Mouse (Mus musculus) hindbrain, postnatal 0 days (tissue): Measurements from ENCODE around the gene Itgam. TPM values are rescaled to one million over a fixed set of nuclear protein-coding genes. Genes with fewer than 3 reads are reported as not detected.

Experiments used
- ATAC-seq: fragments of 200-750 bp; cut with Nextera tagmentation; 2 replicates; pipeline ENCODE4 v1.8.0; 2017; ENCODE audit warnings: mild to moderate bottlenecking, moderate TSS enrichment, moderate library complexity
- DNase-seq: peaks from one replicate; pipeline ENCODE4 v3.0.0-alpha.2; 2015; ENCODE audit warnings: low spot score
- H3K27ac ChIP-seq: fragments of 300-500 bp; sonication (generic); 2 replicates; pipeline ENCODE4 v1.5.1; 2014; ENCODE audit warnings: mild to moderate bottlenecking
- H3K27me3 ChIP-seq: fragments of 300-500 bp; sonication (generic); 2 replicates; pipeline ENCODE4 v1.6.1; 2014; ENCODE audit warnings: low read length, mixed read lengths; ENCODE audit not compliant: insufficient read depth
- H3K36me3 ChIP-seq: fragments of 300-500 bp; sonication (generic); 2 replicates; pipeline ENCODE4 v1.6.1; 2014; ENCODE audit warnings: low read length, mixed read lengths; ENCODE audit not compliant: insufficient read depth
- H3K4me1 ChIP-seq: fragments of 300-500 bp; sonication (generic); 2 replicates; pipeline ENCODE4 v1.6.1; 2014; ENCODE audit warnings: antibody characterized with exemption, low read length, mixed read lengths; ENCODE audit not compliant: insufficient read depth
- H3K4me2 ChIP-seq: fragments of 300-500 bp; sonication (generic); 2 replicates; pipeline ENCODE4 v1.6.1; 2014; ENCODE audit warnings: low read depth, mild to moderate bottlenecking, low read length, moderate library complexity, mixed read lengths
- H3K4me3 ChIP-seq: fragments of 300-500 bp; sonication (generic); 2 replicates; pipeline ENCODE4 v1.5.1; 2014; ENCODE audit warnings: low read length
- H3K9ac ChIP-seq: fragments of 300-500 bp; sonication (generic); replicated peaks from 2 replicates; pipeline ENCODE4 v1.6.1; 2014; ENCODE audit warnings: mild to moderate bottlenecking, low read length, moderate library complexity, mixed read lengths
- H3K9me3 ChIP-seq: fragments of 300-500 bp; sonication (generic); 2 replicates; pipeline ENCODE4 v1.6.1; 2016; ENCODE audit warnings: low read length, mixed read lengths
- CTCF ChIP-seq: IDR thresholded peaks from 2 replicates; pipeline ENCODE4 v1.5.1; 2016; ENCODE audit warnings: antibody characterized with exemption, control low read depth, low read depth
- WGBS: fragments of 180-500 bp; shearing (Covaris S2); extraction: QIAGEN DNeasy Blood & Tissue Kit; methylation state at CpG from one replicate; pipeline ENCODE4 v1.1.7; 2014; 5-methylcytosine and 5-hydroxymethylcytosine counted together
- polyA plus RNA-seq: library from polyadenylated mRNA; unstranded; fragments of >200 nt; fragmentation: Nextera tagmentation; extraction: Ambion mirVana; gene quantifications from 2 replicates; pipeline ENCODE4 v1.2.1, GENCODE M21; 2015
- total RNA-seq: library from RNA; depleted of rRNA; stranded (reverse); fragments of >200 nt; gene quantifications from 2 replicates; pipeline ENCODE4 v1.2.3, GENCODE M21; 2014

The Itgam gene
- total and polyA plus RNA-seq, 2 experiments from 2014 or later: 1.3 to 3.2 TPM

GRCm38 (mm10) chr7:128105246-128105645, 42.8 kb downstream of the Itgam start:
- Histone ChIP-seq H3K4me1 (no peaks in the 10 kb centered on the region), H3K9ac (no peak overlapping the region), H3K9me3 (no peaks in the 10 kb centered on the region), H3K27ac (no peak overlapping the region), H3K27me3 (no peaks in the 10 kb centered on the region), H3K4me3 (no peak overlapping the region), H3K4me2 (no peak overlapping the region), H3K36me3 (no peaks in the 10 kb centered on the region)
- no peak for DNase-seq
- no peak for ATAC-seq
- 47% methylated on average over 4 of the region's 4 CpGs for WGBS
- no peak for TF ChIP-seq CTCF

DNA sequence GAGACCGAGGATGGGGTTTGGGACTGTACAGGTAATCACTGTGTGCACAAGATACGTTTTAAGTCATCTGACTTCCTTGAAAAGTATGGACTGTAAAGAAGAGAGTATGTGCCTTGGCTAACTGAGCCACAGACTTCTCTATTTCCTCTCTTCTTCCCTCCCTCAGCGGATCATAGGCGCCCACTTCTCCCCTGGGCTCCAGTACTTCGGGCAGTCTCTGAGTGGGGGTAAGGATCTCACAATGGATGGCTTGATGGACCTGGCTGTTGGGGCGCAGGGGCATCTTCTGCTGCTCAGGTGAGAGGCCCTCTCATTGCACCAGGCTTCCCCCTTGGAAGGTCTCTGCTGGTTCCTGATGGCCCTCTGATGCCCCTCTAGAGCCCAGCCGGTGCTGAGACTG, 45.0 kb downstream of the Itgam start:
- TF ChIP-seq CTCF: no peak
- H3K36me3 ChIP-seq: no peaks in the 10 kb centered on the region
- H3K27ac ChIP-seq: no peak overlapping the region
- H3K27me3 ChIP-seq: no peaks in the 10 kb centered on the region
- H3K4me3 ChIP-seq: no peak overlapping the region
- ATAC-seq: no peak
- no peak for DNase-seq
- H3K9me3 ChIP-seq: no peaks in the 10 kb centered on the region
- WGBS: 92% methylated on average over 7 of the region's 7 CpGs
- no peaks in the 10 kb centered on the region for H3K4me1 ChIP-seq
- no peak overlapping the region for H3K9ac ChIP-seq
- no peak overlapping the region for H3K4me2 ChIP-seq

GRCm38 (mm10) chr7:128110314-128110713, 47.9 kb downstream of the Itgam start:
- H3K4me2 ChIP-seq: no peak overlapping the region
- no peaks in the 10 kb centered on the region for H3K36me3 ChIP-seq
- no peak for TF ChIP-seq CTCF
- H3K4me3 ChIP-seq: no peak overlapping the region
- WGBS: 70% methylated on average over 2 of the region's 2 CpGs
- H3K9ac ChIP-seq: no peak overlapping the region
- DNase-seq (no peak), ATAC-seq (no peak)
- H3K27ac ChIP-seq: no peak overlapping the region
- H3K4me1 ChIP-seq: no peaks in the 10 kb centered on the region
- H3K9me3 ChIP-seq: no peaks in the 10 kb centered on the region
- H3K27me3 ChIP-seq: no peaks in the 10 kb centered on the region

GRCm38 (mm10) chr7:128112131-128112530, 49.7 kb downstream of the Itgam start:
- DNase-seq (no peak), ATAC-seq (no peak)
- H3K4me1 ChIP-seq: no peaks in the 10 kb centered on the region
- H3K27ac ChIP-seq: no peak overlapping the region
- TF ChIP-seq CTCF: no peak
- no peaks in the 10 kb centered on the region for H3K36me3 ChIP-seq
- H3K9me3 ChIP-seq: no peaks in the 10 kb centered on the region
- no peak overlapping the region for H3K4me3 ChIP-seq
- no peak overlapping the region for H3K9ac ChIP-seq
- no peaks in the 10 kb centered on the region for H3K27me3 ChIP-seq
- WGBS: 94% methylated on average over 11 of the region's 11 CpGs
- H3K4me2 ChIP-seq: no peak overlapping the region

- no peaks in the 10 kb centered on the region for H3K36me3 ChIP-seq
- 94% methylated on average over 11 of the region's 11 CpGs for WGBS
- no peak overlapping the region for H3K9ac ChIP-seq
- no peak overlapping the region for H3K27ac ChIP-seq
- H3K27me3 ChIP-seq: no peaks in the 10 kb centered on the region
- ATAC-seq (no peak), DNase-seq (no peak)
- no peak for TF ChIP-seq CTCF
- H3K4me3 ChIP-seq: no peak overlapping the region
- H3K9me3 ChIP-seq: no peaks in the 10 kb centered on the region
- H3K4me2 ChIP-seq: no peak overlapping the region
- H3K4me1 ChIP-seq: no peaks in the 10 kb centered on the region
Observed at GRCm38 (mm10) chr7:128114371-128115105, 52.1 kb downstream of the Itgam start.

DNA sequence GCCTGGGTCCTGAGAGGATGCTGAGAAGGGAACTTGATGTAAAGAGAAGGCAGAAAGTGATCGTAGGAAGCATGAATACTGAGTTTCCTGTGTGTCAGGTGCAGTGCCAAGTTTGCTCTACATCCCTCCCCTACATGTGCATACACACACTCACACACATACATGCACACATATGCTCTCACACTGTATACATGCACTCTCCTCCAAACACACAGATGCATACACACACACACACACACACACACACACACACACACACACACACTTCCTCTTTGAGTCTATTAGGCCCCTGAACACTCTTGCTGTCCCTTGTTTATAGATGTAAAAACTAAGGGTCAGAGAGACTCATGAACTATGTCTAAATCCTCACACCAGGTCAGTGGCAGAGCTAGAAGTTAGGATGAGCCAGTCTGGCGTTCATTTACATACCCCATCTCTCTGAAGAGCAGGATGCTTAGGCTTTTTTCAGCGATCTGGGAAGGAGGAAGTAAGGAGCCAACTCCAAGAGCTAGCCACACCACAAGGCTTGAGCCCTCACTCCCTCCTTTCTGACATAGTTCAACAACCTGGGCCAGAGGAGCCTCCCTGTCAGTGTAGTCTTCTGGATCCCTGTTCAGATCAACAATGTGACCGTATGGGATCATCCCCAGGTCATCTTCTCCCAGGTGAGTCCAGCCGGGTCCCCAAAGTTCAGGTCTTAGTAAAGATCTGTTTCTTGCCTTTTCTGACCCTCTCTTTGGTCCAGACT, 52.9 kb downstream of the Itgam start:
- Histone ChIP-seq H3K36me3 (no peaks in the 10 kb centered on the region), H3K4me3 (no peak overlapping the region), H3K4me1 (no peaks in the 10 kb centered on the region), H3K4me2 (no peak overlapping the region), H3K9me3 (no peaks in the 10 kb centered on the region), H3K27ac (no peak overlapping the region), H3K27me3 (no peaks in the 10 kb centered on the region), H3K9ac (no peak overlapping the region)
- no peak for TF ChIP-seq CTCF
- DNase-seq (no peak), ATAC-seq (no peak)
- 78% methylated on average over 5 of the region's 5 CpGs for WGBS

DNA sequence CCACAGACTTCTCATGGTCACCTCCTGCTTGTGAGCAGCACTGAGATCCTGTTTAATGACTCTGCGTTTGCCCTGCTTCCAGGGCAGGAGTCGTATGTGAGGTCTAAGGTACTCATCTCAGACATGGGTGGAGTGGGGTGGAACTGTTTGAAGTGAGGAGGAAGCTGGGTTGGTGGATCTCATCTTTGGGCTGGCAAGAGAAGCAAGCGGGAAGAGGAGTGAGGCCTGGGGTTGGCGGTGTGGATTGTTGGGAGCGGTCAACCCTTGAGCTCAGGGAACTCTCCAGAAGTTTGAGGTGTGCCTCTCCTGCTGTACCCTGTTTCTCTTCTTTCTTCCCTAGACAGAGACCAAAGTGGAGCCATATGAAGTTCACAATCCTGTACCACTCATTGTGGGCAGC, 54.0 kb downstream of the Itgam start:
- Histone ChIP-seq H3K9ac (no peak overlapping the region), H3K27me3 (no peaks in the 10 kb centered on the region), H3K4me2 (no peak overlapping the region), H3K27ac (no peak overlapping the region), H3K36me3 (no peaks in the 10 kb centered on the region), H3K4me3 (no peak overlapping the region), H3K4me1 (no peaks in the 10 kb centered on the region), H3K9me3 (no peaks in the 10 kb centered on the region)
- TF ChIP-seq CTCF: no peak
- DNase-seq: no peak
- no peak for ATAC-seq
- WGBS: 92% methylated on average over 5 of the region's 5 CpGs
